Mouse (Mus musculus) embryonic facial prominence, embryonic 11.5 days (tissue): ENCODE measurements around the gene Bicra. TPM values are rescaled to one million over a fixed set of nuclear protein-coding genes. Genes with fewer than 3 reads are reported as not detected.

Experiments used
- ATAC-seq: fragments of 200-750 bp; cut with Nextera tagmentation; replicated peaks from 2 replicates; pipeline ENCODE4 v1.8.0; 2017; ENCODE audit warnings: low read depth; ENCODE audit not compliant: insufficient number of reproducible peaks, low FRiP score, low TSS enrichment
- DNase-seq: peaks from one replicate; pipeline ENCODE4 v3.0.0-alpha.2; 2015; ENCODE audit warnings: low spot score
- H3K27ac ChIP-seq: fragments of 300-500 bp; sonication (generic); replicated peaks from 2 replicates; pipeline ENCODE4 v1.5.1; 2014; ENCODE audit warnings: mild to moderate bottlenecking, low read depth, low read length, control low read depth
- H3K27me3 ChIP-seq: fragments of 300-500 bp; sonication (generic); 2 replicates; pipeline ENCODE4 v1.6.1; 2014; ENCODE audit warnings: mild to moderate bottlenecking, low read length, moderate library complexity, mixed read lengths; ENCODE audit not compliant: control insufficient read depth, insufficient read depth
- H3K36me3 ChIP-seq: fragments of 300-500 bp; sonication (generic); replicated peaks from 2 replicates; pipeline ENCODE4 v1.6.1; 2014; ENCODE audit warnings: low read depth, mild to moderate bottlenecking, low read length, moderate library complexity, mixed read lengths; ENCODE audit not compliant: control insufficient read depth, insufficient read depth
- H3K4me1 ChIP-seq: fragments of 300-500 bp; sonication (generic); 2 replicates; pipeline ENCODE4 v1.6.1; 2014; ENCODE audit warnings: low read length, mixed read lengths; ENCODE audit not compliant: control insufficient read depth, insufficient read depth
- H3K4me2 ChIP-seq: fragments of 300-500 bp; sonication (generic); 2 replicates; pipeline ENCODE4 v1.6.1; 2014; ENCODE audit warnings: low read depth, mild to moderate bottlenecking, control low read depth, low read length, moderate library complexity
- H3K4me3 ChIP-seq: fragments of 300-500 bp; sonication (generic); 2 replicates; pipeline ENCODE4 v1.5.1; 2014; ENCODE audit warnings: low read depth, low read length, control low read depth
- H3K9ac ChIP-seq: fragments of 300-500 bp; sonication (generic); replicated peaks from 2 replicates; pipeline ENCODE4 v1.6.1; 2014; ENCODE audit warnings: mild to moderate bottlenecking, control low read depth, low read length
- H3K9me3 ChIP-seq: fragments of 300-500 bp; sonication (generic); replicated peaks from 2 replicates; pipeline ENCODE4 v1.6.1; 2016; ENCODE audit warnings: mild to moderate bottlenecking, low read length, inconsistent platforms, mixed read lengths; ENCODE audit not compliant: control insufficient read depth
- WGBS: fragments of 180-500 bp; shearing (Covaris S2); extraction: QIAGEN DNeasy Blood & Tissue Kit; methylation state at CpG from one replicate; pipeline ENCODE4 v1.1.7; 2014; 5-methylcytosine and 5-hydroxymethylcytosine counted together
- polyA plus RNA-seq: library from polyadenylated mRNA; unstranded; fragments of >200 nt; fragmentation: Nextera tagmentation; extraction: Ambion mirVana; gene quantifications from 2 replicates; pipeline ENCODE4 v1.2.1, GENCODE M21; 2014

Gene Bicra
- polyA plus RNA-seq, 1 experiment from 2014 or later: 4.2 TPM

GRCm38 (mm10) chr7:16019256-16020094 is 28.2 kb downstream of the Bicra start:
- DNase-seq: no peak
- H3K27me3 ChIP-seq: no peaks in the 10 kb centered on the region
- no peak for ATAC-seq
- H3K9ac ChIP-seq: no peak overlapping the region
- no peaks in the 10 kb centered on the region for H3K36me3 ChIP-seq
- H3K4me1 ChIP-seq: no peaks in the 10 kb centered on the region
- no peaks in the 10 kb centered on the region for H3K9me3 ChIP-seq
- no peak overlapping the region for H3K27ac ChIP-seq
- H3K4me2 ChIP-seq: no peak overlapping the region
- WGBS: 82% methylated on average over 5 of the region's 5 CpGs
- no peak overlapping the region for H3K4me3 ChIP-seq

GRCm38 (mm10) chr7:16018016-16018810 is 29.5 kb downstream of the Bicra start:
- H3K4me3 ChIP-seq: no peak overlapping the region
- no peak for DNase-seq
- no peaks in the 10 kb centered on the region for H3K4me1 ChIP-seq
- no peak for ATAC-seq
- no peak overlapping the region for H3K9ac ChIP-seq
- H3K9me3 ChIP-seq: no peaks in the 10 kb centered on the region
- H3K27ac ChIP-seq: no peak overlapping the region
- no peaks in the 10 kb centered on the region for H3K27me3 ChIP-seq
- no peak overlapping the region for H3K4me2 ChIP-seq
- no peaks in the 10 kb centered on the region; the same call in 1 of the 2 replicates for H3K36me3 ChIP-seq
- WGBS: 83% methylated on average over 9 of the region's 9 CpGs

- Histone ChIP-seq H3K9ac (no peak overlapping the region), H3K4me3 (no peak overlapping the region), H3K4me1 (no peaks in the 10 kb centered on the region), H3K9me3 (no peaks in the 10 kb centered on the region), H3K27ac (no peak overlapping the region), H3K36me3 (no peaks in the 10 kb centered on the region; the same call in 1 of the 2 replicates), H3K27me3 (no peaks in the 10 kb centered on the region), H3K4me2 (no peak overlapping the region)
- 81% methylated on average over 5 of the region's 5 CpGs for whole genome bisulfite sequencing
- DNase-seq (no peak), ATAC-seq (no peak)
Observed at GRCm38 (mm10) chr7:16015384-16015783, 32.3 kb downstream of the Bicra start.

- ATAC-seq (no peak), DNase-seq (no peak)
- Histone ChIP-seq H3K36me3 (no peaks in the 10 kb centered on the region; the same call in 1 of the 2 replicates), H3K9me3 (no peaks in the 10 kb centered on the region), H3K4me2 (no peak overlapping the region), H3K9ac (no peak overlapping the region), H3K27me3 (no peaks in the 10 kb centered on the region), H3K4me3 (no peak overlapping the region), H3K27ac (no peak overlapping the region), H3K4me1 (no peaks in the 10 kb centered on the region)
- 89% methylated on average over 8 of the region's 8 CpGs for WGBS
Observed at GRCm38 (mm10) chr7:16014521-16015175, 33.1 kb downstream of the Bicra start.

- no peaks in the 10 kb centered on the region for H3K27me3 ChIP-seq
- no peaks in the 10 kb centered on the region for H3K9me3 ChIP-seq
- H3K36me3 ChIP-seq: no peaks in the 10 kb centered on the region; the same call in 1 of the 2 replicates
- no peak overlapping the region for H3K4me3 ChIP-seq
- H3K4me2 ChIP-seq: no peak overlapping the region
- DNase-seq (peak; percentile 36), ATAC-seq (no peak)
- H3K4me1 ChIP-seq: no peaks in the 10 kb centered on the region
- no peak overlapping the region for H3K9ac ChIP-seq
- no peak overlapping the region for H3K27ac ChIP-seq
- WGBS: 35% methylated on average over 5 of the region's 5 CpGs
Observed at GRCm38 (mm10) chr7:16013722-16014275, 33.9 kb downstream of the Bicra start.

- Histone ChIP-seq H3K27me3 (no peaks in the 10 kb centered on the region), H3K4me2 (no peak overlapping the region), H3K4me1 (no peaks in the 10 kb centered on the region), H3K9me3 (no peaks in the 10 kb centered on the region), H3K27ac (no peak overlapping the region), H3K9ac (no peak overlapping the region), H3K36me3 (no peaks in the 10 kb centered on the region; the same call in 1 of the 2 replicates), H3K4me3 (no peak overlapping the region)
- 78% methylated on average over 11 of the region's 11 CpGs for WGBS
- DNase-seq (no peak), ATAC-seq (no peak)
Observed at GRCm38 (mm10) chr7:16012576-16013263, 35.0 kb downstream of the Bicra start.

GRCm38 (mm10) chr7:16011418-16012085 is 36.2 kb downstream of the Bicra start:
- Histone ChIP-seq H3K4me2 (no peak overlapping the region), H3K36me3 (no peaks in the 10 kb centered on the region; the same call in 1 of the 2 replicates), H3K4me1 (no peaks in the 10 kb centered on the region), H3K9me3 (no peaks in the 10 kb centered on the region), H3K9ac (no peak overlapping the region), H3K27ac (no peak overlapping the region), H3K4me3 (no peak overlapping the region), H3K27me3 (no peaks in the 10 kb centered on the region)
- ATAC-seq: no peak
- 95% methylated on average over 7 of the region's 7 CpGs for WGBS
- DNase-seq: no peak
